Mouse (Mus musculus) CH12.LX (cell line): ENCODE measurements at regions not wholly inside any gene's neighbourhood (a gene's known extent, or its start where the extent isn't known, plus 50 kb on each side); places are given as distances from the start of the nearest gene placed in this dataset.

Experiments
- CTCF ChIP-seq, 2 experiments: IDR thresholded peaks in 1 of 2; conservative IDR thresholded peaks in 1 of 2; 2 replicates each; pipeline ENCODE4 v1.5.1; 2011 to 2012; ENCODE audit warnings: low read depth in 2 of 2, low read length in 2 of 2, improper control_type of control experiment in 1 of 2, inconsistent platforms in 1 of 2, mild to moderate bottlenecking in 1 of 2, moderate library complexity in 1 of 2
- EP300 ChIP-seq: IDR thresholded peaks from 2 replicates; pipeline ENCODE4 v1.6.1; 2011; ENCODE audit warnings: low read length, improper control_type of control experiment
- ETS1 ChIP-seq: conservative IDR thresholded peaks from 2 replicates; pipeline ENCODE4 v1.6.1; 2012; ENCODE audit warnings: low read depth, mild to moderate bottlenecking, inconsistent platforms, low read length, improper control_type of control experiment, moderate library complexity
- JUND ChIP-seq: conservative IDR thresholded peaks from 2 replicates; pipeline ENCODE4 v1.6.1; 2011; ENCODE audit warnings: low read depth, low read length, improper control_type of control experiment
- MAZ ChIP-seq: IDR thresholded peaks from 2 replicates; pipeline ENCODE4 v1.6.1; 2012; ENCODE audit warnings: low read depth, mild to moderate bottlenecking, inconsistent platforms, low read length, improper control_type of control experiment, moderate library complexity
- MYC ChIP-seq: IDR thresholded peaks from 2 replicates; pipeline ENCODE4 v1.6.1; 2011; ENCODE audit warnings: low read depth, mild to moderate bottlenecking, improper control_type of control experiment, low read length
- POLR2A ChIP-seq: IDR thresholded peaks from 2 replicates; pipeline ENCODE4 v1.6.1; 2011; ENCODE audit warnings: low read depth, mild to moderate bottlenecking, improper control_type of control experiment, low read length
- SMC3 ChIP-seq: IDR thresholded peaks from 2 replicates; pipeline ENCODE4 v1.6.1; 2011; ENCODE audit warnings: low read depth, low read length, improper control_type of control experiment
- USF2 ChIP-seq: conservative IDR thresholded peaks from 2 replicates; pipeline ENCODE4 v1.6.1; 2011; ENCODE audit warnings: low read depth, low read length, improper control_type of control experiment

GRCm38 (mm10) chrX:11748278-11748677 is 411.9 kb downstream of the Bcor start:
- TF ChIP-seq POLR2A, result no peak
- TF ChIP-seq CTCF (conservative IDR thresholded peaks at IDR 0.05 in 1 of 2, IDR thresholded peaks at IDR 0.05 in 1 of 2; ENCODE audit: low read depth in 2 of 2, low read length in 2 of 2), result no peak
- TF ChIP-seq SMC3, result no peak
- no peak for TF ChIP-seq EP300
- TF ChIP-seq MAZ, result no peak
- no peak for TF ChIP-seq ETS1
- no peak for TF ChIP-seq USF2
- TF ChIP-seq JUND, result no peak
- no peak for TF ChIP-seq MYC
